Mouse (Mus musculus) ES-E14 (cell line): ENCODE measurements around the gene Mmp17.

Source experiments
- HCFC1 ChIP-seq: IDR thresholded peaks from 2 replicates; pipeline ENCODE4 v1.6.1; 2012; ENCODE audit warnings: low read length, inconsistent platforms, borderline replicate concordance; ENCODE audit not compliant: insufficient read depth
- MAFK ChIP-seq: IDR thresholded peaks from 2 replicates; pipeline ENCODE4 v1.6.1; 2014; ENCODE audit warnings: mild to moderate bottlenecking, low read depth, low read length, inconsistent platforms; ENCODE audit not compliant: insufficient read depth
- ZNF384 ChIP-seq: IDR thresholded peaks from 2 replicates; pipeline ENCODE4 v1.6.1; 2012; ENCODE audit warnings: low read depth, low read length, inconsistent platforms

DNA sequence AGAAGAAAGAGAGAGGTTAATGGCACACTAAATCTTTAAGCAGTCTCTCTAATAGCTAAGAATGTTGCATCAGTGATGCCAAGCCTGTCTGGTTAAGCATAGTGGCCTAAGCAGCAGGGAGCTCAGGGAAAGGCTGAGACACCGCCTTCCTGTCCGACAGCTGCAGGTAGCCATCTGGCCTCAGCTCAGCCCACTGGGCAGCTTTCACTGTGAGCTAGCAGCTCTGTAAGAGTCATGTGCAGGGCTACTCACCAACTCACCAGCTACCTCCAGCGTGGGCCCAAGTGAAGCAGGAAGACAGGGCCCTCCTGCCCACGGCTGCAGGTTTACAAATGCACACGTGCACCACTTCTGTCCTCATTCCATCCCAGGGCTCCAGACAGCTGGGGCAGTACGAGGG, 30.3 kb upstream of the Mmp17 start:
- TF ChIP-seq ZNF384 = no peak
- no peak for TF ChIP-seq MAFK
- no peak for TF ChIP-seq HCFC1
